Mouse (Mus musculus) fibroblast of lung, adult 2 months (primary cell): ENCODE data around the gene Abcd3.

Experiments used
- DNase-seq: peaks from one replicate; pipeline ENCODE4 v3.0.0-alpha.2; 2011; ENCODE audit warnings: low read depth

Abcd3 gene

DNA sequence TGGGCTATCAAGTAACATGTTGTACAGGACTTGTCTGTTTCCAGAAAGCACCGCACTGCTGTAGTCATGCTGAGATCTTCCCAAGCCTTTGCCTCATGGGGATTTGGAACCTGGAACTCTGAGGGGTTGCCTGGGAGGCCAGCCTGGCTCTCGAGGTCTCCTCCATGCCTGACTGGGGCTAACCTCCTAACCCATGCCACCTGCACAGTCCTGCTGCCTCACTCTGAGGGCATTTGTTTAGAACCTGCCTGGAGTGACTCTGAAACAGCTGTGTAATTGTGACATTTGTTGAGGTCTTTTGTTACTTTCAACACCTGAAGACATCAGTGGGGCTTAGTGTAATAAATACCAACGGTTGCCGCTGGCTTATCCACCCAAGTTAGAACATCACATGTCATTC, 102.9 kb downstream of the Abcd3 start:
- no peak for DNase-seq

DNA sequence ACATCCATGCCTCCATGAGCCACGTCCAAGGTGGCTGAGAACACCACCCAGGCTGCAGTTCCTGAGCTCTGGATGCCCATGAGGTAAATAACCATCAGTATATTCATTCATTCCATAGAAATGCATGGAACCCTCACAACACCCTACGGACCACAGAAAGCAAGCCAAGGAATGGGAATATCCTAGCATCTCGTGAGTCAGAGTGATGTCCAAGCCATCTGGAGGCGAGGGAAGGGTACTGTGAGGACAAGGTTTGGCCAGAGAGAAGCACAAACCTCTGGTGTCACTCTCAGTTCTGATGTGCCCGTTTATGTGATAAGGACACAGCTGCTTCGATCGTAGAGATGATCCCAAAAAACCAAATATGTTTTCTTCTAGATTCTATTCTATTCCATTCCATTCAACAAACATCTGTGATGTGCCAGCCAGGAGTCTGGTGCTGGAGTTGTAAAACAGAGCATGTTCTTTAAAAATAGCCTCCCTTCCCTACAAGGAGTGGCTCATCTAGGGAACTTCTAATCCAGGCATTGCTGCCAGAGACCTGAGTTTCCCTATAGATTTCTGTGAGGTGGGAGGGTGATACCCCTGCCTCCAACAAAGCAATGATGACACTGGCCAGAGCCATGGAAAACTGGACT, 104.1 kb downstream of the Abcd3 start:
- DNase-seq, result no peak
